13 mouse cellular contexts compared by ENCODE assay signal in genomic region chr8:61316012-61316767, GRCm38 (mm10).
DNase-seq lines count a peak whose midpoint lies in the region; ATAC-seq and TF ChIP-seq lines count a peak whose summit lies in the region.
"Had no signal": no experiment of that assay in that cellular context is flagged by ENCODE, and none has a peak within 500 bp of the region (broad histone marks: within the 10 kb centered on the region; RNA-seq: fewer than 3 reads in every experiment).

No protein-coding gene starts in this region.

- H3K4me3 ChIP-seq in forebrain, embryonic 11.5 days (ENCODE audit: low read depth, low read length) = no peak overlapping the region
- no peak overlapping the region for H3K4me3 ChIP-seq in forebrain, postnatal 0 days (ENCODE audit: low read depth, low read length)
- H3K4me3 ChIP-seq in lung, embryonic 16.5 days (ENCODE audit: low read length) = no peak overlapping the region
- H3K4me3 ChIP-seq: hindbrain, embryonic 15.5 days had no signal

- H3K4me2 ChIP-seq in forebrain, embryonic 11.5 days (ENCODE audit: low read depth, low read length, severe bottlenecking) = no peak overlapping the region
- H3K4me2 ChIP-seq in forebrain, postnatal 0 days (ENCODE audit: low read depth) = no peak overlapping the region
- no peak overlapping the region for H3K4me2 ChIP-seq in lung, embryonic 16.5 days (ENCODE audit: low read depth, low read length)
- H3K4me2 ChIP-seq: hindbrain, embryonic 15.5 days; midbrain, embryonic 11.5 days had no signal

- no peaks in the 10 kb centered on the region for H3K36me3 ChIP-seq in forebrain, embryonic 11.5 days (ENCODE audit: control insufficient read depth, insufficient read depth, low read length)
- H3K36me3 ChIP-seq in forebrain, postnatal 0 days (ENCODE audit: insufficient read depth) = no peaks in the 10 kb centered on the region
- H3K36me3 ChIP-seq in lung, embryonic 16.5 days (ENCODE audit: control insufficient read depth, insufficient read depth, low read length) = no peaks in the 10 kb centered on the region
- H3K36me3 ChIP-seq: hindbrain, embryonic 15.5 days had no signal

- WGBS in forebrain, embryonic 11.5 days = 32% methylated on average over 10 of the region's 10 CpGs
- 23% methylated on average over 10 of the region's 10 CpGs for WGBS in forebrain, postnatal 0 days
- WGBS in lung, embryonic 16.5 days = 59% methylated on average over 9 of the region's 10 CpGs

- ATAC-seq in forebrain, embryonic 11.5 days (replicated peaks; ENCODE audit: low FRiP score) = peak; percentile 32
- ATAC-seq in forebrain, postnatal 0 days = no peak; the same call in 1 of the 2 replicates
- ATAC-seq in lung, embryonic 16.5 days (ENCODE audit: low read depth) = peak; percentile 37; the same call in 1 of the 2 replicates
- peak; percentile 87 for ATAC-seq in megakaryocyte progenitor cell, adult 5-6 weeks (replicated peaks; ENCODE audit: poor library complexity)

- DNase-seq in forebrain, embryonic 11.5 days (ENCODE audit: low spot score) = no peak
- no peak for DNase-seq in forebrain, postnatal 0 days
- DNase-seq in heart, postnatal 10 days = peak; percentile 11 to 23
- no peak for DNase-seq in heart, postnatal 14 days
- no peak for DNase-seq in lung, postnatal 36 days
- DNase-seq in urinary bladder, postnatal 10 days (ENCODE audit: low spot score) = no peak
- DNase-seq: cerebellum, postnatal 25 days; gastrocnemius, postnatal 10 days; lung, adult 2 months had no signal

- peaks cover 4% of the 10 kb centered on the region; the same call in 1 of the 2 replicates for H3K4me1 ChIP-seq in forebrain, embryonic 11.5 days (replicated peaks; ENCODE audit: control insufficient read depth, insufficient read depth, low read length)
- no peaks in the 10 kb centered on the region for H3K4me1 ChIP-seq in forebrain, postnatal 0 days (ENCODE audit: insufficient read depth)
- 0 out of 2 replicates have a peak, but pooled peaks cover 4% of the 10 kb centered on the region for H3K4me1 ChIP-seq in lung, embryonic 16.5 days (replicated peaks; ENCODE audit: control insufficient read depth, insufficient read depth, low read length)
- H3K4me1 ChIP-seq: hindbrain, embryonic 15.5 days had no signal

- no peaks in the 10 kb centered on the region for H3K27me3 ChIP-seq in forebrain, embryonic 11.5 days (ENCODE audit: control insufficient read depth, insufficient read depth, low read length)
- H3K27me3 ChIP-seq in forebrain, postnatal 0 days (ENCODE audit: insufficient read depth, low read length) = no peaks in the 10 kb centered on the region
- H3K27me3 ChIP-seq in lung, embryonic 16.5 days (ENCODE audit: control insufficient read depth, insufficient read depth, low read depth, low read length) = no peaks in the 10 kb centered on the region
- H3K27me3 ChIP-seq: hindbrain, embryonic 15.5 days had no signal

- TF ChIP-seq CTCF in forebrain, postnatal 0 days (IDR thresholded peaks at IDR 0.05; ENCODE audit: low read depth) = no peak

- H3K9me3 ChIP-seq in forebrain, embryonic 11.5 days (ENCODE audit: control insufficient read depth, low read length) = no peaks in the 10 kb centered on the region; the same call in 1 of the 2 replicates
- H3K9me3 ChIP-seq in forebrain, postnatal 0 days (ENCODE audit: low read length) = no peaks in the 10 kb centered on the region
- H3K9me3 ChIP-seq in lung, embryonic 16.5 days (ENCODE audit: control insufficient read depth, low read length) = 0 out of 2 replicates have a peak, but pooled peaks cover 4% of the 10 kb centered on the region
- H3K9me3 ChIP-seq: hindbrain, embryonic 15.5 days had no signal

- H3K27ac ChIP-seq in forebrain, embryonic 11.5 days (ENCODE audit: low read depth, low read length) = peak overlapping the region; percentile 15; the same call in 1 of the 2 replicates
- no peak overlapping the region for H3K27ac ChIP-seq in forebrain, postnatal 0 days (ENCODE audit: low read depth, low read length)
- peak overlapping the region; percentile 53 for H3K27ac ChIP-seq in lung, embryonic 16.5 days (ENCODE audit: low read length)

- H3K9ac ChIP-seq in forebrain, embryonic 11.5 days (ENCODE audit: low read length) = no peak overlapping the region
- no peak overlapping the region for H3K9ac ChIP-seq in forebrain, postnatal 0 days
- no peak overlapping the region for H3K9ac ChIP-seq in lung, embryonic 16.5 days (ENCODE audit: low read length)
- H3K9ac ChIP-seq: hindbrain, embryonic 15.5 days had no signal

- intact Hi-C loops in heart, postnatal 10 days (cut with DNase I) = loop anchor here (2.0 kb wide), 1 partner anchor 91 kb away; no protein-coding TSS in a partner anchor
- intact Hi-C loops in heart, postnatal 14 days (cut with DNase I) = loop anchor here (5.0 kb wide), 1 partner anchor 94 kb away; the partner anchor contains the start of gene Sh3rf1

Comparison
In these comparisons a context has a peak if more than half of its experiments do, and no peak if none do; other contexts are left out.
1. DNase-seq: peak in heart, postnatal 10 days (2 of 2); none in forebrain, embryonic 11.5 days (single experiment), forebrain, postnatal 0 days (single experiment), heart, postnatal 14 days (0 of 2), lung, postnatal 36 days (single experiment) and urinary bladder, postnatal 10 days (single experiment).